Mouse (Mus musculus): ENCODE results near the gene Dnah12.

DNA sequence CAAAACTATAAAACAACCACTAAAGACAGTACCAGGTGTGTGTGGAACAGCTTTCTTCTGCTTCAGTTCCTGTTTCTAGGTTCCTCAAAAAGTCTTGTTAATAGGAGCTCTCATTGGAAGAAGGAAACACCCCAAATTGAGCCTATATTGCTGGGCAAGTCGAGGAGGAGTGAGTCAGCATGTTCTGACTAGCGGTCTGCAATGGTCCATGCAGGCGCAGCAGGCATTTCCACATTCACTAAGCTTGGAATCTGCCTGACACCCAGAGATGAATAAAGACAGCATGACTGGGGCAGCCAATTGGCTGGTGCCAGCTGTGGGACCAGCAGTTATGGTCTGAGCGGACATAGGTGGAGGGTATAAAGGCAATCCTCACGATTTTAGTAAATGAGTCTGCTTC lies 17.3 kb upstream of the Dnah12 start:
- no peak for TF ChIP-seq POLR2A (IDR thresholded peaks at IDR 0.05; ENCODE audit: borderline replicate concordance, low read depth, low read length)
- TF ChIP-seq CTCF (IDR thresholded peaks at IDR 0.05; ENCODE audit: low read depth, low read length): no peak

All from bone marrow macrophage, adult 2 months (primary cell).